Mouse (Mus musculus) C2C12 (cell line): ENCODE measurements around the gene Gm20716.

Experiments used
- CTCF ChIP-seq: IDR thresholded peaks from one replicate; pipeline ENCODE4 v1.5.1; 2011; ENCODE audit not compliant: control insufficient read depth, insufficient read depth, insufficient read length
- MYOG ChIP-seq: IDR thresholded peaks from one replicate; pipeline ENCODE4 v1.6.1; 2011; ENCODE audit not compliant: control insufficient read depth, insufficient read length; ENCODE audit errors: extremely low read depth
- USF1 ChIP-seq: IDR thresholded peaks from one replicate; pipeline ENCODE4 v1.6.1; 2011; ENCODE audit warnings: low read depth, mild to moderate bottlenecking, control low read depth, moderate library complexity

DNA sequence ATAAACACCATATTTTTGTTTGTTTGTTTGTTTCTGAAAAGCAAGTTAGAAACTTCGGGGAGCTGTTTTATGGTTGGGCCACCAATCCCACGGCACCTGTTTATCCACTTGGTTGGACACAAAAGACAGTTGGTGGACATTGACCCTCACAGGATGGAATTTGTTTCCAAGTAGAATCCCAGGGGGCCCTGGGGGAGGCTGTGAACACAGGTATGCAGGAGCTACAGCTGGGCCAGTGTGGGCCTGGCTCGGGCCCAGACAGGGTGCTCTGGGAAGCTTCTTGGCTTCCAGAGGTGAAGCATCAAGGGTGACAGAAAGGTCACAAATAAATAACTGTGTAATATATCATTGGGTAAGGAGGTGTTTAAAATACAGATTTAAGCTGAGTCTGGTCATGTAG lies 26.3 kb upstream of the Gm20716 start:
- TF ChIP-seq USF1 (no peak), CTCF (no peak), MYOG (no peak)
